Mouse (Mus musculus): Measurements from ENCODE around the gene Trub1. TPM values are rescaled to one million over a fixed set of nuclear protein-coding genes. Genes with fewer than 3 reads are reported as not detected.

Trub1 gene
- 30.0 and 33.6 TPM in 2 replicates for polyA plus RNA-seq (2015; fragmentation: Nextera tagmentation; extraction: Ambion mirVana)

GRCm38 (mm10) chr19:57452492-57453217 is at the start of gene Trub1:
Trub1 (plus strand) TSS chr19:57452912.
- Histone ChIP-seq H3K4me3 (peak within 1 kb of the TSS; percentile 70), H3K4me2 (peak within 1 kb of the TSS; percentile 65), H3K9ac (peak within 1 kb of the TSS; percentile 84), H3K4me1 (peaks cover 16% of the 10 kb centered on the region), H3K36me3 (peaks cover 3% of the 10 kb centered on the region; the same call in 1 of the 2 replicates), H3K27ac (peak within 1 kb of the TSS; percentile 40; the same call in 1 of the 2 replicates), H3K27me3 (no peaks in the 10 kb centered on the region), H3K9me3 (no peaks in the 10 kb centered on the region)
- ATAC-seq (ENCODE audit: insufficient number of reproducible peaks, insufficient read depth, low FRiP score, low TSS enrichment, low read depth): peak; percentile 93
- WGBS: 4% methylated on average over 26 of the region's 26 CpGs

DNA sequence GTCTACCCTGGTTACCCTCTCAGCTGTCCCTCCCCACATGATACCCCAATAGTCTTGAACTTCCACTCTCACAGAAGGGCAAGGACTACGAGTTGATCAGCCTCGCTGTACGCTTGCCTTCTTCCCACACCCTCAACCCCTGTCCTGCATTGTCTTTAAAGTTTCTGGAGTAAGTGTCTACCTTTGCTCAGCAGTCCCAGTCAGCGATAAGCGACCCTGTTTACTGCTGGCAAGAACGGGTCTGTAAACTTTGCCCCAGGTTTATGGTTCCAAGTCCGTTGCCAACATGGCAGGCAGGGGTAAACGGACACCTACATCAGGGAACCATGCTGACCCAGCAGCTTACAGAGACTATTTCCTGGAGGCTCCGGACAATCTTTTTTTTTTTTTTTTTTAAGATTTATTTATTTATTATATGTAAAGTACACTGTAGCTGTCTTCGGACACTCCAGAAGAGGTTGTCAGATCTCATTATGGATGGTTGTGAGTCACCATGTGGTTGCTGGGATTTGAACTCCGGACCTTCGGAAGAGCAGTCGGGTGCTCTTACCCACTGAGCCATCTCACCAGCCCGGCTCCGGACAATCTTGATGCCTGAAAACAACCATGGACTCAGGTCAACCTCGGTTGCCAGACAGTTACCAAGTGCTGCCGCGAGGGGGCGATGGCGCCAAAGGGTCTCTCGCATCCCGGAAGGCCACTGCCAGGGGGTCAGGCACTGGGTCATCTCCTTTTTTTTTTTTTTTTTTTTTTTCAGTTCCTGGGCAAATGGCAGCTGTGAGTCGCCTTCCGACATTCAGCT is 48.8 kb upstream of the Trub1 start:
- Histone ChIP-seq H3K9ac (no peak overlapping the region), H3K27me3 (no peaks in the 10 kb centered on the region), H3K36me3 (no peaks in the 10 kb centered on the region), H3K9me3 (no peaks in the 10 kb centered on the region), H3K4me1 (peaks cover 6% of the 10 kb centered on the region; the same call in 1 of the 2 replicates), H3K27ac (no peak overlapping the region), H3K4me2 (peak overlapping the region; percentile 53), H3K4me3 (peak overlapping the region; percentile 13; the same call in 1 of the 2 replicates)
- WGBS: 13% methylated on average over 24 of the region's 24 CpGs
- ATAC-seq (ENCODE audit: insufficient number of reproducible peaks, insufficient read depth, low FRiP score, low TSS enrichment, low read depth): no peak

DNA sequence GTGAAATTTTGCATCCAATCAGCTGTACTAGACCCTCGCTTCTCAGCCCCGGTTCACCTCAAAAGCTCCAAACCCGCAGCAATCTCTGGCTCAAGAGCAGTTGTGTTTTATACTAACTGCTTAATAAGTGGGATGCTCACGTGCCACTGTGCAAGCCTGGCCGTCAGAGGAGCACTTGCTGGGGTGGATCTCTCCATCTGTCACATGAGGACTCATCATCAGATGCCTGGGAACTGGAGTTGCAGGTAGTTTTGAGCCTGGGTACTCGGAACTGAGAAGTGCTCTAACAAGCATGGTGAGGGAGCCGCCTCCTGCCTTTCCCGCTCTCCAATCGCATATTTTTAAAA is 48.2 kb upstream of the Trub1 start:
- no peaks in the 10 kb centered on the region for H3K9me3 ChIP-seq
- no peaks in the 10 kb centered on the region for H3K27me3 ChIP-seq
- H3K4me1 ChIP-seq: peaks cover 6% of the 10 kb centered on the region; the same call in 1 of the 2 replicates
- WGBS: 9% methylated on average over 9 of the region's 9 CpGs
- no peak for ATAC-seq (ENCODE audit: insufficient number of reproducible peaks, insufficient read depth, low FRiP score, low TSS enrichment, low read depth)
- H3K36me3 ChIP-seq: no peaks in the 10 kb centered on the region
- H3K9ac ChIP-seq: no peak overlapping the region
- 0 out of 2 replicates have a peak overlapping the region, but pooled peaks have one; percentile 33 for H3K27ac ChIP-seq
- peak overlapping the region; percentile 53 for H3K4me2 ChIP-seq
- H3K4me3 ChIP-seq: peak overlapping the region; percentile 13; the same call in 1 of the 2 replicates

DNA sequence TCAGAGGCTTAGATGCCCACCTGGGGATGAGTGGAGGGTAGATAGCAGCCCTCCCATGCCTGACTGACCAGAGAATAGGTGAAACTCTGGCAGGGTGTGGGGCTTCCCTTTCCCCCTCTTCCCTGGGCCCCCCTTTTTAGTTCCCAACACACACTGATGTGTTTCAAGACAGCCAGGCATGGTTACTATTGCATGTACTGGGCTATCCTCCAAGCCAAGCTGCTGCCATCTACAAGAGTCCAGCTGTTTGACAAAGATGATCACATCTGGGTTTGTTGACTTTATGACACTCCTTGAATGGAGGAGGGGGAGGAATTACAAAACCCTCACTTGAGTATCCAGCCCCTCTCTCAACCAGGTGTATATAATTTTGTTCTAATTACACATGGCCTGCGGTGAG is 44.8 kb upstream of the Trub1 start:
- Histone ChIP-seq H3K4me2 (no peak overlapping the region), H3K9me3 (no peaks in the 10 kb centered on the region), H3K27me3 (no peaks in the 10 kb centered on the region), H3K4me3 (no peak overlapping the region), H3K27ac (no peak overlapping the region), H3K36me3 (no peaks in the 10 kb centered on the region), H3K4me1 (peaks cover 26% of the 10 kb centered on the region), H3K9ac (no peak overlapping the region)
- no peak for ATAC-seq (ENCODE audit: insufficient number of reproducible peaks, insufficient read depth, low FRiP score, low TSS enrichment, low read depth)
- 83% methylated on average over 1 of the region's 1 CpGs for WGBS

- Histone ChIP-seq H3K4me3 (peak overlapping the region; percentile 9; the same call in 1 of the 2 replicates), H3K9ac (peak overlapping the region; percentile 55; the same call in 1 of the 2 replicates), H3K4me2 (peak overlapping the region; percentile 53), H3K27ac (peak overlapping the region; percentile 91), H3K36me3 (no peaks in the 10 kb centered on the region), H3K27me3 (no peaks in the 10 kb centered on the region), H3K9me3 (no peaks in the 10 kb centered on the region), H3K4me1 (peaks cover 24% of the 10 kb centered on the region)
- 20% methylated on average over 29 of the region's 29 CpGs for WGBS
- ATAC-seq (ENCODE audit: insufficient number of reproducible peaks, insufficient read depth, low FRiP score, low TSS enrichment, low read depth): peak; percentile 62; the same call in 1 of the 2 replicates
Measured at GRCm38 (mm10) chr19:57411375-57412196, 41.1 kb upstream of the Trub1 start.

DNA sequence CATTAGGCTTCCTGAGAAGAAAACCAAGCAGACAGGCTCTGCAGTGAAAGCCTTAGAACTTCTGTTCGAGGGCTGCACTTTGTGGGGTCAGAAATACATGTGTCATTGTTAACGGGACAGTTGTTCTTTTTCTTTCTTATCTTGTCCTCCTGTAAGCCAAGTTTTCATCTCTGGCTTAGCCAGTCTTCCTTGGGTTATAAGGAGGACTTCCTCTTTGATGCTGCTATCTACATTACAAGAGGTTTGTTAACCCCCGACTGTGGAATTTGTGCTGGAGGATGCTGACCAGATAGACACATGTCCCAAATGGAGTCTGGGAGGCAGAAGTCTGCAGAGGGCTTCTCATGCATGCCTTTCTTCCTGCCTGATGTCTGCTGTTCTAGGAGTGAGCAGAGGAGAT is 39.5 kb upstream of the Trub1 start:
- 0 out of 2 replicates have a peak, but pooled peaks cover under 1% of the 10 kb centered on the region for H3K27me3 ChIP-seq
- no peak overlapping the region for H3K4me2 ChIP-seq
- 80% methylated on average over 3 of the region's 3 CpGs for WGBS
- no peak overlapping the region for H3K9ac ChIP-seq
- no peaks in the 10 kb centered on the region for H3K36me3 ChIP-seq
- ATAC-seq (ENCODE audit: insufficient number of reproducible peaks, insufficient read depth, low FRiP score, low TSS enrichment, low read depth): no peak
- peak overlapping the region; percentile 55; the same call in 1 of the 2 replicates for H3K27ac ChIP-seq
- no peak overlapping the region for H3K4me3 ChIP-seq
- peaks cover 27% of the 10 kb centered on the region for H3K4me1 ChIP-seq
- H3K9me3 ChIP-seq: no peaks in the 10 kb centered on the region

GRCm38 (mm10) chr19:57413918-57414317 is 38.8 kb upstream of the Trub1 start:
- ATAC-seq (ENCODE audit: insufficient number of reproducible peaks, insufficient read depth, low FRiP score, low TSS enrichment, low read depth): no peak
- 0 out of 2 replicates have a peak, but pooled peaks cover 4% of the 10 kb centered on the region for H3K27me3 ChIP-seq
- WGBS: 80% methylated on average over 6 of the region's 6 CpGs

DNA sequence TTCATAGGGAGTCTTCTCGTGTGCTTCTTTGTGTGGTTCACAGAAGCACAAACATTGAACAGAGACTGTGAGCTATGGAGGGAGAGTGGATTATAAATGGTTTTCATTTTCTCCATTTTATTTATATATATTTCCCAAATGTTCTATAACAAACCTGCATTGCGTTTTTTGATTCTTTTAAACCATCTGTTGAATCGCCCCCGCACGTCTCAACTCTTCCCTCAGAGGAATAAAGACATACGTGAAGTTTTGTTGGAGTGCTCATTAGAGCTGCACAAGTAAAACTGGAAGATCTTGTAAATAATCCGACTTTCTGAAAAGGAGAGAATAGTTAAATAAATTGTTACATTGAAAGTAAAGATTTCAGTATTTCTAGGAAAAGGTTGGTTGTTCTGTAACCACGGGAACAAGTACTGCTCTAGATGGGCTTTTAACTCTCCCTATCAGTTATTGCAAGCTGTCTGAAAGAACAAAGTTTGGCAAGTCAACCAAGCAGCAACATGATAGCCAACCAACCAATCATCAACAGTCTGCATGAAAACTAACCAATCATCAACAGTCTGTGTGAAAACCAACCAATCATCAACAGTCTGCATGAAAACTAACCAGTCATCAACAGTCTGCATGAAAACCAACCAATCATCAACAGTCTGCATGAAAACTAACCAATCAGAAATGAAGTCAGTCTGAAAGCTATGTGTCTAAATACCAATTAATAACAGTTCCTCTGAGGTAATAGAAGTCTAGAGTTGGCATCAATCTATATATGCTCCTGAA is 37.5 kb upstream of the Trub1 start:
- no peaks in the 10 kb centered on the region for H3K9me3 ChIP-seq
- no peak overlapping the region for H3K9ac ChIP-seq
- H3K27ac ChIP-seq: no peak overlapping the region
- no peaks in the 10 kb centered on the region for H3K36me3 ChIP-seq
- no peak overlapping the region for H3K4me2 ChIP-seq
- no peak for ATAC-seq (ENCODE audit: insufficient number of reproducible peaks, insufficient read depth, low FRiP score, low TSS enrichment, low read depth)
- 0 out of 2 replicates have a peak, but pooled peaks cover 4% of the 10 kb centered on the region for H3K27me3 ChIP-seq
- no peak overlapping the region for H3K4me3 ChIP-seq
- 77% methylated on average over 8 of the region's 8 CpGs for WGBS
- H3K4me1 ChIP-seq: peaks cover 29% of the 10 kb centered on the region

More at GRCm38 (mm10) chr19:57413918-57414317, 38.8 kb upstream of the Trub1 start:
- no peak overlapping the region for H3K4me2 ChIP-seq
- no peak overlapping the region for H3K9ac ChIP-seq
- no peak overlapping the region for H3K4me3 ChIP-seq
- H3K27ac ChIP-seq: no peak overlapping the region
- H3K4me1 ChIP-seq: peaks cover 29% of the 10 kb centered on the region
- H3K9me3 ChIP-seq: no peaks in the 10 kb centered on the region
- no peaks in the 10 kb centered on the region for H3K36me3 ChIP-seq

GRCm38 (mm10) chr19:57417800-57418580 is 34.7 kb upstream of the Trub1 start:
- H3K27me3 ChIP-seq: 0 out of 2 replicates have a peak, but pooled peaks cover 4% of the 10 kb centered on the region
- 11% methylated on average over 12 of the region's 17 CpGs for WGBS
- ATAC-seq (ENCODE audit: insufficient number of reproducible peaks, insufficient read depth, low FRiP score, low TSS enrichment, low read depth): no peak
- H3K36me3 ChIP-seq: no peaks in the 10 kb centered on the region
- H3K9me3 ChIP-seq: no peaks in the 10 kb centered on the region
- no peak overlapping the region for H3K9ac ChIP-seq
- no peak overlapping the region for H3K27ac ChIP-seq
- H3K4me1 ChIP-seq: peaks cover 9% of the 10 kb centered on the region
- peak overlapping the region; percentile 40 for H3K4me2 ChIP-seq
- 0 out of 2 replicates have a peak overlapping the region, but pooled peaks have one; percentile 6 for H3K4me3 ChIP-seq

GRCm38 (mm10) chr19:57423402-57423801 is 29.3 kb upstream of the Trub1 start:
- WGBS: 25% methylated on average over 3 of the region's 3 CpGs
- H3K9me3 ChIP-seq: no peaks in the 10 kb centered on the region
- no peak overlapping the region for H3K27ac ChIP-seq
- no peak overlapping the region for H3K9ac ChIP-seq
- no peak overlapping the region for H3K4me3 ChIP-seq
- no peaks in the 10 kb centered on the region for H3K36me3 ChIP-seq
- no peak overlapping the region for H3K4me2 ChIP-seq
- 0 out of 2 replicates have a peak, but pooled peaks cover 1% of the 10 kb centered on the region for H3K27me3 ChIP-seq
- H3K4me1 ChIP-seq: no peaks in the 10 kb centered on the region
- ATAC-seq (ENCODE audit: insufficient number of reproducible peaks, insufficient read depth, low FRiP score, low TSS enrichment, low read depth): no peak

Data from embryonic facial prominence, embryonic 13.5 days (tissue).